Mouse (Mus musculus) spleen, postnatal 14 days (tissue): Measurements from ENCODE around the gene Wdr90.
A peak's percentile ranks its signal among the peaks of the same experiment; 100 is the strongest.

Experiments
- DNase-seq, 2 experiments: peaks; one replicate each; pipeline ENCODE4 v3.0.0; 2021 to 2022; ENCODE audit warnings: low spot score in 2 of 2

Wdr90 gene

DNA sequence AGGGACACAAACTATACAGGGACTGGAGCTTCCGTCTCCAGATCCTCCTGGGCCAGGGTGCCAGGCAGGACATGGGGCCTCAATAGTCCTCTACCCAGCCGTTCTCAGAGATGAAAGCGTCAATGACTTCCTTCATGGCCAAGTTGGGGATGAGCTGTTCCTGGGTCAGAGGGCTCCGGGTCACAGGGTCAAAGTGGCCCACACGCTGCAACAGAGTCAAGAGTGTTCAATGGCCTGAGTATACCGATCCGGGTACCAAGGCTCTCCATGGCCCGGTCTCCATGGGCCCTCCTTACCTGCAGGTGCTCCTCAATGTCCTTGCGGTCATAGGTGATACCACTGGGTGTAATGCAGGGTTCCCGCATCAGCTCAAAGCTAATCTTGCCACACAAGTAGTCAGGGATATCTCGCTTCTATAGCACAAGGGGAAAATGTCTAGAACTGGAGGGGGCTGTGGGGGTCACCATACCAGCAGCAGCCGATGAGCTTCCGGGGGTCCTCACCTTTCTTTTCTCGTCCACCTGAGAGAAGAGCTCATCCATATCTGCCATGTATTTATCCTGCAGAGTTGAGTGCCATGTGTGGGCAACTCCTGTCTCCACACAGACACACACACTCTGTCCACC is 30.4 kb downstream of the Wdr90 start:
- no peak for DNase-seq

DNA sequence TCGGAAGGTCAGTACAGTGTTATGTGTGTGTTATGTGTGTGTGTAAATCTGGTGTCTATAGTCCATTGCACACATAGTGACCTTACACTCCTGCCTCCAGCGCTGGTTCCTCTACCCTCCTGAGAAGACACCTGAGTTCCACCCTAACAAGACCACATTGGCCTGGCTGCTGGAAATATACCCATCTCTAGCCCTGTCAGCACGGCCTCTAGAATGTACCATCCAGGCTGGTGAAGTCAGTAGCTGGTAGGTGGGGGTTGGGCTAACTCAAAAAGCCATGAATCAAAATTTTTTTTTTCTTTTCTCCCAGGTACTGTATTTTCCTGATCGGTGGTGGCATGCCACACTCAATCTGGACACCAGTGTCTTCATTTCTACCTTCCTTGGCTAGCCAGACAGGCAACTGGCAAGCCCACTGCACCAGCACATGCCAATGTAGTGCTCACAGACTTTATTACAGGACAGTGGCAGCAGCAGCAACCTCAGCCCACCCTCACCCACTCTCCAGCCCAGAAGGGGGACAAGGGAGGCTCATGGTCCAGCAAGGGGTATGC is 31.0 kb downstream of the Wdr90 start:
- DNase-seq: no peak

DNA sequence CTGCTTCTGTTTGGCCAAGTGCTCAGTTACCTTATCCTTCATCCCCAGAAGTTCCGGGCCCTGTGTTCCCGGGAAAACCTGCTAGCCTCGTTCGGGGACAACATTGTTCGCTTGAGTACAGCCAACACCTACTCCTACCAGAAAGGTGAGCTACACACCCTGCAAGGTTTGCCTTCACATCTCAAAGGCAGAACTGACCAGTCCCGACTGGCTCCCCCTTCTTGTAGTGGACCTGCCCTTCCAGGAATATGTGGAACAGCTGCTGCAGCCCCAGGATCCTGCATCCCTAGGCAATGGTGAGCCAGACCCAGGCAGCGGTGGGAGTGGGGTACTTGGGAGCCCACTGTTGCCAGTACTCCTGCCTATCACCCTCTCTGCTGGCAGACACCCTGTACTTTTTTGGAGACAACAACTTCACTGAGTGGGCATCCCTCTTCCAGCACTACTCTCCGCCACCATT is 31.7 kb downstream of the Wdr90 start:
- no peak for DNase-seq

DNA sequence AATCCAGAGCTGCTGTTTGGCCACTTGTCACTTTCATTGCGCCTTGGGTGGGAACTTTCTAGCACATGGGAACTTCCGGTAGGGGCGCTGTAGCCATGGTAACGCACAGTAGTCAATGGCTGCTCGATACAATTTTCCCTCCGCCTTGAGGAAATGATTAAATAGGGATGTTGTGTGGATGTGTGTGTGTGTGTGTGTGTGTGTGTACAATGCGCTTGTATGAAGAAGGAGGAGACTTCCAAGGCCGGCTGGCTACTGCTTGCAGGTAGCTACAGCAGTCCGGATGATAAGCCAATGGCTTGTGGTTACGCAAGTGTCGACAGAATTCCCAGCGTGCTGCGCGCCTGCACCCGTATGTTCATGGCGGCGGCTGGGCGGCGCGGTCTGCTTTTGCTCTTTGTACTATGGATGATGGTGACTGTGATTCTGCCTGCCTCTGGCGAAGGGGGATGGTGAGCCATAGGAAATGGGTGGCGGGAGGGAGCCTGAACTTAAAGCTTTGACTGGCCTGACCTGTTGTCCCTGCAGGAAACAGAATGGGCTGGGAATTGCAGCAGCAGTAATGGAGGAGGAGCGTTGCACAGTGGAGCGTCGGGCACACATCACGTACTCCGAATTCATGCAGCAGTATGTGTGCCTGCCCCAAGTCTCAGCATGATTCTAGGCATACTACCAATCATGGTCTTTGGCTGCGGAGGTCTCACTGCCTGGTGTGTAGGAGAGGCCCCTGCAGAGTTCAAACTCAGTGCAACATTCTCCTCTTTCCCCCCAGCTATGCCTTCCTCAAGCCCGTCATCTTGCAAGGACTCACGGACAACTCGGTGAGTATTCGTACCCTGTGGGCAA is 32.4 kb downstream of the Wdr90 start, which contains the start of gene Jmjd8:
Jmjd8 (plus strand) TSS at position 156 of the 846 bp plus-strand sequence.
- peak; percentile 48 to 61 for DNase-seq

DNA sequence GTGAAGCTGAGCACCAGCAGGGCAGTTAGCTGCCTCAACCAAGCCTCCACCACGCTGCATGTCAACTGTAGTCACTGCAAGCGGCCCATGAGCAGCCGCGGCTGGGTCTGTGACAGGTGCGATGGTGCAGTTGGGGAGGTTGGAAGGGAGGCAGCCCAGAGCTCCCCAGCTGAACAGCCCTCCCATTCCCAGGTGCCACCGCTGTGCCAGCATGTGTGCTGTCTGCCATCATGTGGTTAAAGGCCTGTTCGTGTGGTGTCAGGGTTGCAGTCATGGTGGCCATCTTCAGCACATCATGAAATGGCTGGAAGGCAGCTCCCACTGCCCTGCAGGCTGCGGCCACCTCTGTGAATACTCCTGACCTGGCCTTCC is 33.1 kb downstream of the Wdr90 start:
- DNase-seq: no peak

DNA sequence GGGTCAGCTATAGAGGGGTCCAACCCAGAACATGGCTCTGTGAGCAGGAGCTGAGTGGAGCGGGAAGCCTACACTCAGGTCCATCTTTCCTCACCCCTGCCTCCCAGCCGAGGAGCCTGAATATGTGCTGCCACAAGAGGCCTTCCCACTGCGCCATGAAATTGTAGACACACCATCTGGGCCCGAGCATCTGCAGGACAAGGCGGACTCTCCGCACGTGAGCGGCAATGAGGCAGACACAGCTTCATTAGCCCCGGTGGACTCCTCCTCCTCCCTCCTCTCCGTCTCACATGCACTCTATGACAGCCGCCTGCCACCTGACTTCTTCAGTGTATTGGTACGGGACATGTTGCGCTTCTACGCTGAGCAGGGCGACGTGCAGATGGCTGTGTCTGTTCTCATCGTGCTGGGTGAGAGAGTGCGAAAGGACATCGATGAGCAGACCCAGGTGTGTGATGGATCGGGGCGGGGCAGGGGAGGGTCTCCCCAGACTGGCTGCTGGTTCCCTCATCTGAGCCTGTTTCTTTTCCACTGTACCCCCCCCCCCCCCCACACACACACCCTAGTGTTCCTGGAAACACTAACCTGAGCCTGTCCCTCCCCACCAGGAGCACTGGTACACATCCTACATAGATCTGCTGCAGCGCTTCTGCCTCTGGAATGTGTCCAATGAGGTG is 33.6 kb downstream of the Wdr90 start:
- DNase-seq: no peak

DNA sequence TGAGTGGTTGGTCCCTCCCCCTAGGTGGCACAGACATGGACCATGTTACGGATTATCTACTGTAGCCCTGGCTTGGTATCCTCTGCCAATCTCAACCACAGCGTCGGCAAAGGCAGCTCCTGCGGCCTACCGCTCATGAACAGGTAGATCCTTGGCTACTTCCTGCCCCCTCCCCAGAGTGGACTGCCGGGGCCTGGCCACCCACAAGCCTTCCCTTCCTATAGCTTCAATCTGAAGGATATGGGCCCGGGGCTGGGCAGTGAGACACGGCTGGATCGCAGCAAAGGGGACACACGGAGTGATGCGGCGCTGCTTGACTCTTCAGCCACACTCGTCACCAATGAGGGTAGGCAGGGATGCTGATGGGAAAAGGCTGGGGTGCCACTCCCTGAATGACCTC is 34.3 kb downstream of the Wdr90 start:
- no peak for DNase-seq

DNA sequence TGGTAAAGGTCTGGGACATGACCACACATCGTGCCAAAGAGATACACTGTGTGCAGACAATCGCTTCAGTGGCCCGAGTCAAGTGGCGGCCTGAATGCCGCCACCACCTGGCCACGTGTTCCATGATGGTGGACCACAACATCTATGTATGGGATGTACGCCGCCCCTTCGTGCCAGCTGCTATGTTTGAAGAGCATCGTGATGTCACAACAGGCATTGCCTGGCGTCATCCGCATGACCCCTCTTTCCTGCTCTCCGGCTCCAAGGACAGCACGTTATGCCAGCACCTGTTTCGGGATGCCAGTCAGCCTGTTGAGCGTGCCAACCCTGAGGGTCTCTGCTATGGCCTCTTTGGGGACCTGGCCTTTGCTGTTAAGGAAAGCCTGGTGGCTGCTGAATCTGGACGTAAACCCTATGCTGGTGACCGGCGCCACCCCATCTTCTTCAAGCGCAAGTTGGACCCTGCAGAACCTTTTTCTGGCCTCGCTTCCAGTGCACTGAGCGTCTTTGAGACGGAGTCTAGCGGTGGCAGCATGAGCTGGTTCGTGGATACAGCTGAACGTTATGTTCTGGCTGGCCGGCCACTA is 35.2 kb downstream of the Wdr90 start:
- DNase-seq: no peak

DNA sequence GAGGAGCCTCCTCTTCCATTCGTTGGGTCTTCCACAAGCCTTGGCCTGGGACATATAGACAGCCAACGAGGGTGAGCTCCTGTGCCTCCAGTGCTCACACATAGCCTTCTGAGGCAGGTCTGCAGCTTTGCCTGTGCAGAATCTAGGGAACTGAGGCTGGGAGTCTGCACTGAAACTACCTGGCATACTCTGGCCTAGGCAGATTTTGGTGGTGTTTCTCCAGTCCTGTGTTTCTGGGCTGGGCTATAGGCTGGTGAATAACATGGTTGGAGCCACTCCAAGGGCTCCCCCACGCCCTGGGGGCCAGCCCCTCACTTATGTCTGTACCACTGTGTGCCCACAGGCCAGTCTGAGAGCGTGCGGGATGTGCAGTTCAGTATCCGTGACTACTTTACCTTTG is 36.0 kb downstream of the Wdr90 start:
- no peak for DNase-seq

DNA sequence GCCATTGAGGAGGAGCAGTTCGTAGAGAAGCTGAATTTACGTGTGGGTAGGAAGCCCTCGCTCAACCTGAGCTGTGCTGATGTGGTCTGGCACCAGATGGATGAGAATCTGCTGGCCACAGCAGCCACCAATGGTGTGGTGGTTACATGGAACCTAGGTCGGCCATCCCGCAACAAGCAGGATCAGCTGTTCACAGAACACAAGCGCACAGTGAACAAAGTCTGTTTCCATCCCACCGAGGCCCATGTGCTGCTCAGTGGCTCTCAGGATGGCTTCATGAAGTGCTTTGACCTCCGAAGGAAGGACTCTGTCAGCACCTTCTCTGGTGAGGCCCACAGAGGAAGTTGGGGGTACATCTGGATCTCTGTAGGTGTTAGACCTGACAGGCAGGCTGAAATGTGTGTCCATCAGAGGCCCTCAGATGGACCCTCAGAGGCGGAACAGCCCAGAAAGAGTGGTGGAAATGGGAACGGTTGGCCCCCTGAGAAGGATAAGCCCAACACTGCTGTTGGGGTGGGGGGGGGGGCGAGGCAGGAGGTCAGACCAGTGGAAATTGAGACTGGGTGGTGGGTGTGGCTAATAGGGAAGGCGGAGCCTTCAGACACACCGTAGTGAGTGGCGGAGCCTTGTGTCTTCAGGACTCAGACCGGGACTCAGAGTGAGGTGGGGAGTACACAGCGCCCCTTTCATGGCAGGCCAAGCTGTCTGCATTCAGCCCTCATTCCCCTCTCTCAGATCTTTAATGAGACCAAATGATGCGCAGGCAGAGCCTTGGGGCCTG is 36.7 kb downstream of the Wdr90 start:
- DNase-seq: no peak

DNA sequence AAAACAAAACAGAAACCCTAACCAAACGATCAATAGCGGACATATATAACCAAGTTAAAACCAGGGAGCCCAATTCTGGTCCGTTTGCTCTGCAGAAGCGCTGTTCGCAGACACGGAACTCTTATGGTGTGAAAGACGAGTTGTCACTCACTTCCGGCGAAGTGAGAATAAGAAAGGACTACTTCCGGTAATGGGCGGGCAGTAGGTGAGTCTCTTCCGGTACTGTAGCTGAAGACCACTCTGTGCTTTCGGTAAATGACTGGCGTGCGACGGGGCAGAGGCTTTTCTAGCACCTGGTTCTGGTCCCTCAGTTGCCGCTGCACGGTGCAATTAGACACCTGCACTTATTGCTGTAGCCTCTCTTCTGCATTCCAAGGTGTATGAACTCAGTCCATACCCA is 37.8 kb downstream of the Wdr90 start, which contains the start of gene Wdr24:
Wdr24 (plus strand) TSS at position 176 of the 400 bp plus-strand sequence.
- peak; percentile 52 to 69 for DNase-seq

DNA sequence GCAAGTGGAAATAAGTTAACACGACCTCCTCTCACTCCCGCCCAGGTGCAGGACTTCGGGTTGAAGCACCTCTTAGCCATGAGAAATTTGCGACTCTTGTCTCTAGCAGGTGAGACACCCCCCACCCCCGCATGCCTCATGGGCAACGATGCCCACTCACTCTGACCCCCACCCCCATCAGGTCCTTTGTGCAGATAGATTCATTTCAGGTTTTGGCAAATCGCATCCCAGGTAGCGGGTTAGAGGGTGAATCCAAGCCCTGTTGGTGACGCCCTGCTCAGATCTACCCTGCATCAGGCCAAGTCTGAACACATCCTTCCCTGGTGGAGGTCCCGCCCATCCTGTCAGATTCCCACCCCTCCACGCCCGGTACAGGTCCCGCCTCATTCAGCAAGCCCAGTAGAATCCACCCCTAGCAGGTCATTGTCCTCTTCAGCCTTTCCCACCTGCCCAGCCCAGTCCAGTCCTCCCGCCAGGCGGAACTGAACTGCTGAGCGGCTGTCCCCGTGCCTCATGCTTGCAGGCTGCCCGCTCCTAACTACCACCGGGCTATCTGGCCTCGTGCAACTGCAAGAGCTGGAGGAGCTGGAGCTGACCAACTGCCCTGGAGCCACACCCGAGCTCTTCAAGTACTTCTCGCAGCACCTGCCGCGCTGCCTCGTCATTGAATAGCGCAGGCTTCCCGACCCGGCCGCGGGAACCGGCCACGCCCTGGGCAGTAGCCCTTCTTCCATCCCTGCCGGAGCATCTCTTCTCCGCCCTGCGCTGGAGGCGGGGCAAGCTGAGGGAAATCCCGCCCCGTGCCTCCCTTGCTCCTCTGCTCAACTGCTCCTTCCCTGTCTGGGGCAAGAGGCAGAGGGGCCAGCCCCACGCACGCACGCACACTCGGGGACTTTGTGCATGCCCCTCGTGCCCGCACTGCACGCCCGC is 42.2 kb downstream of the Wdr90 start:
- no peak for DNase-seq

DNA sequence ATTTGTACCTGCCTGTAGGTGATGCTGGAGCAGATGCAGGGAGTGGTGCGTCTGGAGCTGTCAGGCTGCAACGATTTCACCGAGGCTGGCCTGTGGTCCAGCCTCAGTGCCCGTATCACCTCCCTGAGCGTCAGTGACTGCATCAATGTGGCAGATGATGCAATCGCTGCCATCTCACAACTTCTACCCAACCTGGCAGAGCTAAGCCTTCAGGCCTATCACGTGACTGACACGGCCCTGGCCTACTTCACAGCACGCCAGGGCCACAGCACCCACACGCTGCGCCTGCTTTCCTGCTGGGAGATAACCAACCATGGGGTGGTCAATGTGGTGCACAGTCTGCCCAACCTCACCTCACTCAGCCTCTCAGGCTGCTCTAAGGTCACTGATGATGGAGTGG is 43.6 kb downstream of the Wdr90 start:
- no peak for DNase-seq

DNA sequence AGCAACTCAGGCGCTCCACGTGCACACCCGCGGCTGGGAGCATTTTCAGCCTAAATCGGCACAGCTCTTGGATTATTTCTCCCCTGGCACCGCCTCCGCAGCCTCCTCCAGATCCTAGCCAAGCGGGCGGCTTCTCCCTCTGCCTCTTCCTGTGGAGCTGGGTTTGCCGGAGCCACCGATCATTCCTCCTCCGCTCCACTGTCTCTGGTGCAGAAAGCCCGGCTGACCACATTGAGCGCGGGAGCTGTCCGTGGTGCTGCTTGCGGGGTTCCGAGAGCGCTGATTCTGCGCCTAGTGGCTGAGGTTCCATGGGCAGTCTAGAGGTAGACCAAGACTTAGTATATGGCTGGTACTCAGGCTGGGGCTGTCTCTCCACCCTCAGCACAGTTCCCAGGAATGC is 47.8 kb downstream of the Wdr90 start:
- peak; percentile 61 to 77 for DNase-seq

DNA sequence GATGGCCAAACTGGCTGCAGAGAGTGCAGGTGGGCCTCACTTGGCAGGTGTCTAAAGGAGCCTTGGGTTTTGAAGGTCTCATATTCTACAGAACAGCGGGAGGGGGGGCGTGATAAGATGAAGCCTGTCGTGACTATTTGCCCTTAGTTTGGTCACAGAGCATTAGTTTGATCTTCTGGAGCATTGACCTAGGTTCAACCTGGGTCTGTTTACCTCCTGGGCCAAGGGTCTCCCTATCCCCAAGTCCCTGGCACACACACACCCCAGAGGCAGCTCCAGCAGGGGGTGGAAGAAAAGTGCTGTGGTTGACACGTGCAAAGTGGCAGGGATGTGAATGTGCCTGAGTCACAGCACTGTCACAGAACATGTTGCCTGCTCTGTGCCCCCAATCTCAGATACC is 50.4 kb downstream of the Wdr90 start:
- no peak for DNase-seq

DNA sequence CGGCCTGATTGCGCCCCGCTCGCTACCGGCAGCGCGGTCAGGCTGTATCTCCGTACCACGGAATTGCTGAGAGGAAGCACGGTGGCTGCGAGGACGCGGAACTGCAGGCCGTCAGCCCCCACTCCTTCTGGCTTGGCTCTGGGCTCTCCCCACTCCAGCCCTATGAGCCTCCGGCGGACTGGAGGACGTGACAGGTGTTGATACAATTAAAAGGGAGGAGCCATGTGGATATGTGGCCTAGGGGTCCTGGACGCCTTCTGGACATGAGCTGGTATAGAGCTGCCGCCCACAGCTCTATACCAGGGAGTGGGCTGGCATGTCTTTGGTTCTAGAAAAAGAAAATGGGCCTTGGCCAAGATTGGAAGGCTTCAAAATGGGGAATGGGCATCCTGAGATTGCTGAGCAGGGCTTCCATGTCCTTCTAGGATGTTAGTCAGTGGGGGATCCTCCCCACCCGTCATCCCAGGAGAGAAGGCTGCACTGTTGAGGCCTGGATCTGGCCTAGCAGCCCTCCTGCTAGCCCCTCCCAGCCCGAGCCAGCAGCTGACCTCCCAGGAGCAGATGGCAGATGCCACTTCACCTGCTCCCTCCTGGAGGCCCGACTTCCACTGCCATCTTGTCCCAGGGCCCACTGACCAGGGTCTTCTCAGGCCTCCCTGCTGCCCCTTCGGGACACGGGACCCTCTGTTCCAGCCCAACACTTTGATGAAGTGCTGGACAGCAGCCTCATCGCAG is 51.5 kb downstream of the Wdr90 start:
- DNase-seq: no peak

DNA sequence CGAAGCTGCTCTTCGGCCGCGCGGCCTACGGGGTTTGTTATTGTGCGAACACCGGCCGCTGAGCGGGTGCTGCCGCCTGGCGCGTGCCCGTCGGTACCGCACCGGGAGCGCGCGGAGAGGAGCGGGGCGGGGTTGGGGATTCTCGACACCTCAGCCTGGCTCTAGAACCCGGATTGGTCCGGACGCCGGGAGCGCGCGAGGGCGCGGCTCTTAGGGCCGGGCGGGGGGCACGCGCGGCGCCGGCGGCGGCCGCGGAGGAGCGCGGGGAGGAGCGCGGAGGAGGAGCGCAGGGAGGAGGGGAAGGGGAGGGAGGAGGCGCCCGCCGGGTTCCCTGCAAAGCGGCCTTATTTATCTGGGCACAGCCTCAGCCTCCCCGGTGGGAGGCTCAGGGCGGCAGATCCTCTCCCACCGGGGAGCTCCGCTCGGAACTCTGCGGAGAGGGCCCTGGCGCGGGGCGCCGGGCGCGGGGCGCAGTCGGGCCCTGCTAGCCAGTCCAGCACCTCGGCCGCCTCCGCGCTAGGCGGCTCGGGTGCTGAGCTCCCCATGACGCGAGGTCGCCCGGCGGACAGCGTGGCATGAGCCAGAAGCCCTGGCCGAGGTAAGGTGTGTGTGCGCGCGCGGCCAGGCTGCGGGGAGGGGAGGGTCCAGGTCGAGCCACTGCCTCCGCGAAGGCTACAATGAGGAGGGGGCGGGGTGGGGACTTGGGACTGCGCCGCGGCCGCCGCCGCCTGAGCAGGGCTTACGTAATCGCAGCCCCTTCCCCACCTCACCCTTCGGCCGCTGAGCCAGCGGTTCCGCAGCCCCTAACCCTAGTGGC is 52.3 kb downstream of the Wdr90 start, which contains the start of gene Fbxl16:
Fbxl16 (plus strand) TSS at position 297 of the 817 bp plus-strand sequence.
- DNase-seq: no peak

DNA sequence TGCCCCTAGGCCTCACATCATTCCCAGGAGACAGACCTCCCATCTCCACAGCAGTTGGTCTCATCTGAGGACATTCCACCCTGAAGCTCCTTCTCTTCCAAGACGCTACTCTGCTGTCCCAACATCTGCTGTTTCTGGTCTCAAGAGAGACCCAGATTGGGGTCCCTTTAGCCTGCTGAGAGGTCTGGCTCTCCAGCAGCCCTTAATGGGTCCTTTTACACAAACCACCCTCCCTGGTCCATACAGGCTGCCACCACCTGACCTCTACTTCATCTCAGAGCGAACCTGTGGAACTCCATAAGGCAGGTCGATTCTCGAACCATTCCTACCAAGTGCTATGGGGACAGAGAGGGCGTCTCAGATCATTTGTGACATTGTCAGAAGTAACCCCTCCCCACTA is 53.3 kb downstream of the Wdr90 start:
- no peak for DNase-seq
